Mouse (Mus musculus) ES-E14 (cell line): Measurements from ENCODE around the gene Mlc1. TPM values are rescaled to one million over a fixed set of nuclear protein-coding genes. Genes with fewer than 3 reads are reported as not detected.

Experiments
- DNase-seq: peaks from one replicate; pipeline ENCODE4 v3.0.0-alpha.2; 2013; ENCODE audit warnings: low read depth, low spot score
- H3K27ac ChIP-seq: 2 replicates; pipeline ENCODE4 v1.5.1; 2012; ENCODE audit warnings: low read depth, mild to moderate bottlenecking, low read length, moderate library complexity, mixed read lengths; ENCODE audit not compliant: poor library complexity, insufficient read depth, severe bottlenecking
- H3K36me3 ChIP-seq: 2 replicates; pipeline ENCODE4 v1.6.1; 2012; ENCODE audit warnings: mild to moderate bottlenecking, low read length, moderate library complexity, mixed read lengths; ENCODE audit not compliant: control insufficient read depth, poor library complexity, insufficient read depth, severe bottlenecking
- H3K4me1 ChIP-seq, 2 experiments: fragments of 150-350 bp in 1 of 2; sonication (generic) in 1 of 2; 2 replicates each; pipeline ENCODE4 v1.6.1; 2012; ENCODE audit warnings: low read length in 2 of 2, mild to moderate bottlenecking in 1 of 2, mixed read lengths in 1 of 2; ENCODE audit not compliant: control insufficient read depth in 2 of 2, insufficient read depth in 2 of 2, poor library complexity in 1 of 2
- H3K4me3 ChIP-seq, 2 experiments: fragments of 150-350 bp in 1 of 2; sonication (generic) in 1 of 2; 2 replicates each; pipeline ENCODE4 v1.5.1; 2012; ENCODE audit warnings: low read length in 2 of 2, low read depth in 1 of 2, mild to moderate bottlenecking in 1 of 2, mixed read lengths in 1 of 2; ENCODE audit not compliant: insufficient read depth in 1 of 2, poor library complexity in 1 of 2, severe bottlenecking in 1 of 2
- H3K9ac ChIP-seq: 2 replicates; pipeline ENCODE4 v1.6.1; 2012; ENCODE audit warnings: low read depth, mild to moderate bottlenecking, low read length, mixed read lengths; ENCODE audit not compliant: poor library complexity, insufficient read depth, severe bottlenecking
- H3K9me3 ChIP-seq: fragments of 150-350 bp; sonication (generic); 2 replicates; pipeline ENCODE4 v1.6.1; 2012; ENCODE audit warnings: low read depth, mild to moderate bottlenecking, low read length; ENCODE audit not compliant: control insufficient read depth, insufficient read depth
- CHD2 ChIP-seq: IDR thresholded peaks from 2 replicates; pipeline ENCODE4 v1.6.1; 2014; ENCODE audit warnings: mild to moderate bottlenecking, low read depth, low read length, inconsistent platforms
- HCFC1 ChIP-seq: IDR thresholded peaks from 2 replicates; pipeline ENCODE4 v1.6.1; 2012; ENCODE audit warnings: low read length, inconsistent platforms, borderline replicate concordance; ENCODE audit not compliant: insufficient read depth
- MAFK ChIP-seq: IDR thresholded peaks from 2 replicates; pipeline ENCODE4 v1.6.1; 2014; ENCODE audit warnings: mild to moderate bottlenecking, low read depth, low read length, inconsistent platforms; ENCODE audit not compliant: insufficient read depth
- ZC3H11A ChIP-seq: IDR thresholded peaks from 2 replicates; pipeline ENCODE4 v1.6.1; 2012; ENCODE audit warnings: low read depth, mild to moderate bottlenecking, inconsistent platforms, low read length, borderline replicate concordance
- ZNF384 ChIP-seq: IDR thresholded peaks from 2 replicates; pipeline ENCODE4 v1.6.1; 2012; ENCODE audit warnings: low read depth, low read length, inconsistent platforms
- in situ Hi-C, 2 experiments: fragments of 600-800 bp; cut with MboI; formaldehyde crosslinking; loops; one replicate each; pipeline ENCODE4 v1.15.1; 2025; ENCODE audit warnings: low sequenced_read_pairs in 2 of 2, inconsistent platforms in 1 of 2; ENCODE audit not compliant: unreplicated experiment in 2 of 2
- total RNA-seq: library from RNA; depleted of rRNA; stranded (reverse); fragments of 300-350 nt; gene quantifications from 2 replicates; pipeline ENCODE4 v1.2.3, GENCODE M21; 2012; rRNA removed

The Mlc1 gene
- total RNA-seq: 0.32 and 0.36 TPM in 2 replicates

GRCm38 (mm10) chr15:88978281-88979137 is at the start of gene Mlc1:
TSS of gene Mlc1 (minus strand) at chr15:88979007.
- in situ Hi-C loops: no loop called here

GRCm38 (mm10) chr15:89020492-89020891 is 41.7 kb upstream of the Mlc1 start:
- Histone ChIP-seq H3K27ac (no peak overlapping the region), H3K9me3 (no peaks in the 10 kb centered on the region), H3K4me3 (no peak overlapping the region), H3K36me3 (no peaks in the 10 kb centered on the region), H3K4me1 (no peaks in the 10 kb centered on the region), H3K9ac (no peak overlapping the region)
- no peak for DNase-seq
- in situ Hi-C loops: no loop called here
- TF ChIP-seq ZC3H11A (no peak), MAFK (no peak), ZNF384 (no peak), CHD2 (no peak), HCFC1 (no peak)

More at GRCm38 (mm10) chr15:88978281-88979137, at the start of gene Mlc1:
- H3K4me3 ChIP-seq: no peak within 1 kb of the TSS
- DNase-seq: no peak
- TF ChIP-seq CHD2: no peak
- TF ChIP-seq MAFK: no peak
- no peak for TF ChIP-seq HCFC1
- no peak for TF ChIP-seq ZC3H11A
- TF ChIP-seq ZNF384: no peak
- no peak within 1 kb of the TSS for H3K27ac ChIP-seq
- no peaks in the 10 kb centered on the region for H3K4me1 ChIP-seq
- H3K9ac ChIP-seq: no peak within 1 kb of the TSS
- no peaks in the 10 kb centered on the region for H3K36me3 ChIP-seq
- no peaks in the 10 kb centered on the region for H3K9me3 ChIP-seq

- in situ Hi-C loops: no loop called here
- no peaks in the 10 kb centered on the region for H3K36me3 ChIP-seq
- DNase-seq: no peak
These were observed 41.3 kb upstream of the Mlc1 start for GRCm38 (mm10) chr15:89020085-89020484.

DNA sequence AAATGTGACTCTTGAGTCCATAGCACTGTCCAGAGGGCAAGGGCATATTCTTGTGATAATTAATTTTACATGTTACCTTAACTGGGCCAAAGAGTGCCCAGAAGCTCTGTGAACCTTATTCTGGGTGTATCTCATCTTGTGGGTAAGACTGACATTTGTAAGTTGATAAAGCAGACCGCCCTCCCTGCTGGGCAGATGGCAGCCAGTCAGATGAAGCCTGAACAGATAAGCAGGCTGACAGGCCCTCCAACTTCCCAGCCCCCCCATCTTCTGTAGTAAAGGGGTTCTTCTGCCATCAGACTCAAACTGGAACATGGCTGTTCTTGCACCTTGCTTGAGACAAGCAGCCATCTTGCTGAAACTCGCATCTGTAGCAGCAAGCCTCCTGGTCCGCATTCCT is 37.9 kb upstream of the Mlc1 start:
- no peak overlapping the region for H3K27ac ChIP-seq
- no peak for TF ChIP-seq CHD2
- TF ChIP-seq HCFC1: no peak
- TF ChIP-seq ZC3H11A: no peak
- TF ChIP-seq ZNF384: no peak
- TF ChIP-seq MAFK: no peak
- no peak overlapping the region for H3K9ac ChIP-seq
- no peaks in the 10 kb centered on the region for H3K4me1 ChIP-seq
- in situ Hi-C loops: no loop called here
- DNase-seq: no peak
- H3K36me3 ChIP-seq: no peaks in the 10 kb centered on the region
- no peak overlapping the region for H3K4me3 ChIP-seq
- no peaks in the 10 kb centered on the region for H3K9me3 ChIP-seq

More at GRCm38 (mm10) chr15:89020085-89020484, 41.3 kb upstream of the Mlc1 start:
- Histone ChIP-seq H3K4me1 (no peaks in the 10 kb centered on the region), H3K9me3 (no peaks in the 10 kb centered on the region), H3K9ac (no peak overlapping the region), H3K27ac (no peak overlapping the region), H3K4me3 (no peak overlapping the region)
- no peak for TF ChIP-seq ZNF384
- no peak for TF ChIP-seq CHD2
- no peak for TF ChIP-seq ZC3H11A
- TF ChIP-seq MAFK: no peak
- TF ChIP-seq HCFC1: no peak
